Mouse (Mus musculus) mature B cell (primary cell): ENCODE measurements at regions not wholly inside any gene's neighbourhood (a gene's known extent, or its start where the extent isn't known, plus 50 kb on each side); places are given as distances from the start of the nearest gene placed in this dataset.

Experiments
- in situ Hi-C: fragments of 300-500 bp; cut with MboI; formaldehyde crosslinking; loops from 2 replicates; pipeline ENCODE4 v1.14.3; 2019

DNA sequence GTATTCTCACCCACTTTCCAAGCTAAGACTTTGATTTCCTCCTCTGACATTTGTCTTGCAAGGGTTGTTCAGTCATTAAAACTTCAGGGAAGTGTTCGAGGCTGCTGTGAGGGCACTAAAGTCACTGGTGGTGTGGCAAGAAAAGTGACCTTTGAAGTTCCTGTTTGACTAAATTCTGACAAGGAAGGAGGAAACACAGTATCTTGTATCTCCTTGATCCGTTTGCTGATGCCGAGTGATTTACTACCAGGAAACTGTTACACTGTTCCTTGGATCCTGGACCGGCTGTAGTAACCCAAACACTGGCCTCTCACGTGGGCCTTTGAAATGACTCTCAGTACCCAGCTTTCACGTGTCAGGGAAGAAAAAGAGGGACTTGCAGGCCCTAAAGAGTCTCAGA is 53.5 kb upstream of the Ralgapa2 start:
- in situ Hi-C loops: no loop called here

DNA sequence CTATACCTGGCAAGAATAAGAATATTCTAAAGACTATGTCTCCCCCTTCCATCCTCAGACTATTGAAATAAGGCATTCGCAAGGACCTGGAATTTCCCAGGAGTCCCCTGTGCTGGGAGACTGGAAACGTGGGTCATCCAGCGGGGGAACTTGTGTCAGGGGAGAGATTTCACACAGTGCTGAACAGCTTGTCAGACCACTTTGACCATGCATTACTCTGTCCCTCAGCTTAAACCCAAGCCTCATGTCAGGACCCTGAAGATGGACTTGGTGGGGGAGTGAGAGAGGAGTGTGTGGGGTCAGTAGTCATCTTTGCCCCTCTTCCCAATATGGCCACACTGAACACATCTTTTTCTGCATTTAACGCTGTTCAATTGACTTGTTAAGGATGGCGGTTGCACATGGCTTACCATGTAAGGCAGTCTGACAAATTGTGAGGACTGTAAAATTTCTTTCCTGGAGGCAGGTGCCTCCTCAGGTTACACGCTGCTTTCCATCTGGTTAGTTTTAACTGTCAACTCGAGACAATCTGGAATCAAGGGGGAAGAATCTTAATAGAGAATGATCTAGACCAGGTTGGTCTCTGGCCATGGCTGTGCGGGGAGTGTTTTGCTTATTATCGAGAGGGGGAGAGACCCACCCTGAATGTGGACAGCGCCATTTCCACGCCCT is 56.2 kb upstream of the Ralgapa2 start:
- in situ Hi-C loops: no loop called here

DNA sequence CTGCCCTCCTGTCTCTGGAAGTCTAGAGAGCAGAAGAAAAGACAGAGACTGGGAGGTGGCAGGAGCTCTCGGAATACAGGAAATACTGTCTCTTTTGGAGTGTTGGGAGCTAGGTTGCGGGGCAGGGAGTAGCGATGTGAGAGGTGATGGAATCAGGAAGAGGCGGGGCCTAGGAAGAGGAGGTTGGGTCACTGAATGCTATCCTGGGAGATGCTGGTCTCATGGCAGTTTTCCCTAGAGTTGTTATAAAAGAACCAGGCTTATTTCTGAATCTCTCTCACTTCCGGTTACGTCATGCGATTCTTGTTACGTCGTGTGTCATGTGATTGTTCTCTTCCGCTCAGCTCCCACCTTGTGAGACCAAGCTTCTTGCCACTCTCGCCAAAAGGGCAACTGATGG is 58.9 kb upstream of the Ralgapa2 start:
- in situ Hi-C loops: no loop called here

DNA sequence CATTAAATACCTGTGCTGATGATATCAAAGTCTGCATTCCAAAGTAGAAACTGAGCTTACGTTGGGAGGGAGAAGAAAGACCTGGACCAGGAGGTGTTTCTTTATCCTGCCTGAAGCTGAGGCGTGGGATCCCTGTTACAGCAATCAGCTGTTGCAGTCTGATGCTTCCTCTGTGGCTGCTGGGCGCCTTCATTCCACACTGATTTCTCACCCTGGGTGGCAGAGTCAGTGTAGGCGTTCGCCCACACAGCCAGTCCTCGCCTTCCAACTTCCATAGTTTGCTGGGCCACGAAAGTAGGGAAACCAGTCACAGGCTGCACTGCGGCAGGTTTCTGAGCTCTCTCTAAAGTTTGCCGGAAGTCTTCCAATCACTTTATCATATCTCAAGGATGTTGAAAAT is 59.7 kb upstream of the Ralgapa2 start:
- in situ Hi-C loops: no loop called here

DNA sequence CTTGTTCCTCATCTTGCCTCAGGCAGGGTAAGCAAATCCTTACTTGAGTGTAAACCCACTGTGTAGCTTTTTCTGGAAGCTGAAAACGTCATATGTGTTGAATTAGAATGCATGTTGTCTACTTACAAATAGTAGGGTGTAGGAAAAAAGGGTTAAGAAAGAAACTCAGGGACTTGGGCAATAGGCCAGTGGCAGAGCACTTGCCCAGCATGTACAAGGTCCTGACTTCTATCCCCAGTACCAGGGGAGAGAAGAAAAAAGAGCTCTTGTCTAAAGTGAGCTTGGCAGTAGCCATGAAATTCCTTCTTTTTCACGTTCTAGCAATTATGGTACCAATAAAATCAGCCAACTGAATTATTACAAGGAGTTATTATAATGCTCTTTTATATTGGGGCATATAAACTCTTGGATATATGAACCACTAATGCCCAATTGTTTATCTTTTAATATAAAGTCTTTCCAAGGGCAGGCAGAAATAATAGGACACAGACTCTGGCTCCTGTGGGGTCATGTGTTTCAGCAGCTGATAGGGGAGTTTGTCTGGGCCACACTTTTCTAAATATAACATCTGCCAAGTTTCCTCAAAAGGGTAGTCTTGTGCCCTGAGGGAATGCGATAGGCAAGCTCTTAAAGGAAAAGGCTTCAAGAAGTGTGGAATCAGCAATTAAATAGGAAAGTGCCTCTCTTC is 63.6 kb upstream of the Ralgapa2 start:
- in situ Hi-C loops: no loop called here

DNA sequence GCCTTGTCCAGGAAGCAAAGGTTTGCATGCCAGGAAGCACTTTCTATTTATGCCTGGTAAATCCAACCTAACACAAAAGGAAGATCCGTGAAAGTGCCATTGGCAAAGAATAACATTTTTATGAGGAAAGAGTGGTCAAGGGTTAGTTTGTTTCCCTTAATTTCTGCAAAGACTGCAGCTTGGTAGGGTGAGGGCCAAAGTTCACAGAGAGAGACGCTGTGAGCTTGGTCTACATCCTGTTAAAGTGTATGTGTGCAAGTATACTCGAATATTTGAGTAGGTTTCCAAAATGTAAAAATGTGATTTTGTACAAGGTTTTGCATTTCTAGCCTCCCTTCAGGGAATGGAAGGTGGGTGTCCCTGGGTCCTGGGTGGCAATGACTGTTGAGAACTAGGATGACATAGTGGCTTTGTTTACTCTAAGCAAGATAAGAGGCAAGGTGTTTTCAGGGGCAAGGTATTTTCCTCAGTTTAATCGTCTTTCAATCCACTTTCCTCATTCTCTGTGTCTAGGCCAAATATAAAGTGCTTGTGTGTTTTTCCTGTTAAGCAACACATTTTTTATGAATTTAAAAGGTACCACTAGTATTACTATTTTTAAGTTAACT is 64.3 kb upstream of the Ralgapa2 start:
- in situ Hi-C loops: no loop called here

DNA sequence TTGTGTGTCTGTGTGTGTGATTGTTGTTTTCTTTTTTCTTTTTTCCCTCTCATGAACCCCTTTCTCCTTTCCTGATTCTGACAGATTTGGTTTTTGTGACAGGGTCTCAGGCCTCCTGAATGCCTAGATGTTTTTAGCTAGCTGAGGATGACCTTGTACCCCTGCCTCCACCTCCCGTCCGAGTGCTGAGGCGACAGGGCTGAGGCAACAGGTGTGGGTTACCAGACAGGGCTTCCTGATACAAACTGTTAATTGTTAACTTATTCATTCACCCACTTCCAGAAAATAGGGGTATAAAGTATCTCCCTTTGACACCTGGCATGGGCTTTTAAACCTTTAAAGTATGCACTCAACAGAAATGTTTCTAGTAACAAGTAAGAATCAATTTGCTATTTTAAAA is 65.0 kb upstream of the Ralgapa2 start:
- in situ Hi-C loops: no loop called here

DNA sequence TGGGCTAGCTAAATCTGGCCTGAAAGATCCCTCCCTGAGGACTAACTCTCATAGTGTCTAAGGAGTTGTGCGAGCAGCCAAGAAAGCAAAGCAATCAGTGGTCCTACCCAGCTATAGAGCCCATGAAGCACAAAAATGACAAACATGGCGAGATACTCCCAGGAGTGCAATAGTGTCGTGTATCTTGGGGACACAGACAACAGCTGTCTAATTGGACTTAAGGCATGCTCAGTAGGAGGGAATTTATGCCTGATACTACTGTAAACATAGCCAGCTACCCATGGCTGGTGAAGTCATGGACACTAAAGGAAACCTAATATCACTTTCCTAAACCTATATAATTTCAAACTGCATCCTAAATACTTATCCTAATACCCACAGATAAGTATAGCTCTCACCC is 69.1 kb upstream of the Ralgapa2 start:
- in situ Hi-C loops: no loop called here

DNA sequence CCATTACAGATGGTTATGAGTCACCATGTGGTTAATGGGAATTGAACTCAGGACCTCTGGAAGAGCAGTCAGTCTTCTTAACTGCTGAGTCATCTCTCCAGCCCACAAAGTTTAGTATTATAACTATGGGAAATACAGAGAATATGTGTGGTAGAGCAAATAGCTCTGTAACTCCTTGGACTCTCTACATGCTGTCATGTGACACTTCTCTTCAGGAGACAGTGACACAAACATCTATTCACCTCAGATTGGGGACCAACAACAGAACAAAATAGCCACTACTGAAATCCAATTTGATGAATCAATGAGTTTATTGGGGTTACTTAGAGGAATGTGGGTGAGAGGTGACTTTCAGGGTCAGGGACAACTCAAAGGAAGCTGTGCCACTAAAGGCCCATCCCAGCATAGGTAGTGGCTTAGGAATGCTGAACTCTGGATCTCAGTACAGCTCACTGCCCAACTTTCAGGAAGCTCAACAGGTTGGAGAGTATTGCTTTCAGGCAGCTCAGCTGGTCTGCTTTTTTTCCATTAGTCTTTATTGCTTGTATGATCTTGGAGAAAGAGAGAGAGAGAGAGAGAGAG is 71.8 kb upstream of the Ralgapa2 start:
- in situ Hi-C loops: no loop called here

DNA sequence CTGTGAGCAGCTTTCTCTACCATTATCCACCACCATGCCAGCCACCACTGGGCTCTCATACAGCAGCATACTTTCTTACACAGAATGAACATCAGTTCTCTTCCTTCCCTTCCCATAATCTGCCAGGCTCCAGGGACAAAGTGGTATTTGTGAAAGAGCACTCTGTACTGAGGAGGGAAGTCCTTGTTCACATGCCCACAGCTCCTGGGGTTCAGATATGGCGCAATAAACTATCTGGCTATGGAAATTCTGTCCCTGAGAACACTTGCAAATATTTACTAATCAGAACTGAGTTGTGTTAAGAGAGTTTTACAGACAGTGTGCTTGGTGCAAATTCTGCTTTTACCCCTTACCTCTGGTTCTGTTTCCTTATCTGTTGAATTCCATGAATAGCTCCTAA is 74.2 kb upstream of the Ralgapa2 start:
- in situ Hi-C loops: no loop called here

DNA sequence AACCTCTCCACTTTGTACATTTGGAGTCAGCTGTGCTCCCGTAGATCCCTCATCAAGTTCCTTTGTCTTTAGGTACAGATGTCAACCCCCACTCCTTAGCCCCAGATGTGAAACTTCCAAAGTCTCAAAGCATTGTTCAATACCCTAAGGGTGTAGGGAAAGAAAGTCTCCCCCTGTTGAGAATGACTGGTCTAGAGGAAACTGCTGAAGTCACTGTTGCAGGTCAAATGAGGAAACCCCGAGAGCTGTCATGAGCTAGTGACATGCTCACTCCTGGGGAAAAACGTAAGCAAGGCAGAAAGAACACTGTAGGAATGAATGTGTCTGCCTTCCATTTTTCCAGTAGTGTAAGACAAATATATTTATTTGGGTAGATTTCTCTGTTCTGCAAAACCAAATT is 74.8 kb upstream of the Ralgapa2 start:
- in situ Hi-C loops: no loop called here

DNA sequence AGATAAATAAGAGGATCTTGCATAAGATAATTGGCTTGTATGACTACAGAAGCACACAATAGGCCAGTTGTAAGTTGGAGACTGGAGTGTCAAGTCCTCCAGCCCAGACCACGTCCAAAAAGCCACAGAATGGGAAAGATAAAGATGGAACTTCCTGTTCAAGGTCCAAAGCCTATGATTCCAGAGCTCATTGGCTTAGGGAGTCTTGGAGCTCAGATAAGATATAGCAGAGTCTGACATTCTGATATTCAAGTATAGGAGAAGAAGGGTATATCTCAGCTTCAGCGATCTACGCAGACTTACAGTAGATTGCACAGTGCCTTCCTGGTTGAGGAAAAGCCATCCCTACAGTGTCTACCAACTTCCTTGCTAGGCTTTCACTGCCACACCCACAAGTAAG is 77.7 kb upstream of the Ralgapa2 start:
- in situ Hi-C loops: no loop called here

DNA sequence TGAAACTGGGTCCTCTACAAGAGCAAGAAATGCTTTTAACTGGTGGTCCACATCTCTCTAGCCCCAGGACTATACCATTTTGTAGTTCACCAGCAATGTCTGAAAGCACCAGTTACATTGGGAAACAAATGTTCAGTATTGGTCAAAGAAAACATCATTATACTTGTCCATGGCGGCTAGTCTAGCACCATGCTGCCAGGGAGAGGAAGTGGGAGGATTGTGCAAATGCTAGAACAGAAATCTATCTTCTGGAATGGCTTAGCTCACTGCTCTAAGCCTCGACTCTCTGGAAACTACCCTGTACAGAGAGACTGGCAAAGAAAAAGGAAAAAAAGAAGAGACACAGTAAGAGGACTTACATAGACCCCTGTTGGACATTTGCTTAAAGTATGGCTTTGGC is 81.1 kb upstream of the Ralgapa2 start:
- in situ Hi-C loops: no loop called here

DNA sequence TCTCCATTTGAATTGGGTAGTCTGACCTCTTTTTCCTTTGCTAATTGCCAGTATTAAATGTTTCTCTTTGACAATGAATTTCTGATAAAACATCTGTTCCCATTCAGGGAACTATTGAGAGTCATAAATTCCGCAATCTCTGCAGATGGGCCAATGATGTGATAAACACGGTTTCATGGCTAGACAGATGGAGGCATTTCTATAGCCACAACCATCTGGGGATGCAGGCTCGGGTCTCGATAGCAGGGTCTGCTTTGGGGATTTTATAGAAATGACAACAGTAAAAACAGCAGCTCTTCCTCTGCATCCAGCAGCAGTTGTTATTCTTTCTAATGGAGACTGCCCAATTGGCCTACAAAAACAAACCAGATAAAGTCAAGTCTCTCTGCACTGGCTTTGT is 82.1 kb upstream of the Ralgapa2 start:
- in situ Hi-C loops: no loop called here

DNA sequence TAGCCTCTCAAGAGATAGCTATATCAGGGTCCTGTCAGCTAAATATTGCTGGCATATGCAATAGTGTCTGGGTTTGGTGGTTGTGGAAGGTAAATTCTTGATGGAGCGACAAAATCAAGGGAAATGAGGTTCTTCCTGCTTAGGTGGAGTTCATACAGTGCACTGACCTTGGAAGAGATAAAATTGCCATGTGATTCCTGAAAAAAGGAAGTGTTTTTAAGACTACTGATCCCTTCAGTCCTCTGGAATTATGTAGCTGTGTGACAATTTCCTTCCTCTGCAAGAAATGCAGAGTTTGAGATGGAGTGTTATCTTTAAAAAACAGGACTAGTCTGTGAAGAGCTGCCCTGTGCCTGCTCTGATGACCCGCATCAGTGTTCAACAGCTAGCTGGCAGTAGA is 83.5 kb upstream of the Ralgapa2 start:
- in situ Hi-C loops: no loop called here

DNA sequence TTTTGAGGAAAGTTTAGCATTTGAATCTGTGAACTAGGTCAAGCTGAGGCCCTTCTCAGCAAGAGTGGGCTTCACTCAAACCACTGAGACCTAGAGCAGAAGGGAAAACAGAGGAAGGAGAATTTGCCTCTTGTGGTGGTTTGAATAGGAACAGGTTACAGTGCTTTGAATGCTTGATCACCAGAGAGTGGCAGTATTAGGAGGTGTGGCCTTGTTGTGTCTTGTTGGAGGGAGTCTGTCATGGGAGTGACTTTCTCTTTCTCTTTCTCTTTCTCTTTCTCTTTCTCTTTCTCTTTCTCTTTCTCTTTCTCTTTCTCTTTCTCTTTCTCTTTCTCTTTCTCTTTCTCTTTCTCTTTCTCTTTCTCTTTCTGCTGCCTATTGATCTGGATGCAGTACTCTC is 94.0 kb upstream of the Ralgapa2 start:
- in situ Hi-C loops: loop anchor here (25.0 kb wide), 1 partner anchor 581 kb away; the partner anchor contains the start of gene Nkx2-2

DNA sequence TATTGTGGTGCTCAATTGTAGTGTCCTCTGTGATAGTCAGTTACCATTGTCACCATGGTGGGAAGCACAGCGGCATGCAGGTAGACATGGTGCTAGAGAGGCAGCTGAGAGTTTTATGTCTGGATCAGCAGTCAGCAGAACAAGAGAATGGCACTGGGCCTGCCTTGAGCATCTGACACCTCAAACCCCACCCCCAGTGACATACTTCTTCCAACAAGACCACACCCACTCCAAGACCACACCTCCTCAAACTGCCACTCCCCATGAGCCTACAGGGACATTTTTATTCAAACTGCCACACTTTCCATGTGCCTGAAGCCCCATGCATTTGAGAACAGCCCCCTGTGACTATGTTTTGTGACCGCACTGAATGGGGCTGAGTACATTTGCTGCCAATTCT is 98.8 kb upstream of the Ralgapa2 start:
- in situ Hi-C loops: loop anchor here (25.0 kb wide), 1 partner anchor 576 kb away; the partner anchor contains the start of gene Nkx2-2

DNA sequence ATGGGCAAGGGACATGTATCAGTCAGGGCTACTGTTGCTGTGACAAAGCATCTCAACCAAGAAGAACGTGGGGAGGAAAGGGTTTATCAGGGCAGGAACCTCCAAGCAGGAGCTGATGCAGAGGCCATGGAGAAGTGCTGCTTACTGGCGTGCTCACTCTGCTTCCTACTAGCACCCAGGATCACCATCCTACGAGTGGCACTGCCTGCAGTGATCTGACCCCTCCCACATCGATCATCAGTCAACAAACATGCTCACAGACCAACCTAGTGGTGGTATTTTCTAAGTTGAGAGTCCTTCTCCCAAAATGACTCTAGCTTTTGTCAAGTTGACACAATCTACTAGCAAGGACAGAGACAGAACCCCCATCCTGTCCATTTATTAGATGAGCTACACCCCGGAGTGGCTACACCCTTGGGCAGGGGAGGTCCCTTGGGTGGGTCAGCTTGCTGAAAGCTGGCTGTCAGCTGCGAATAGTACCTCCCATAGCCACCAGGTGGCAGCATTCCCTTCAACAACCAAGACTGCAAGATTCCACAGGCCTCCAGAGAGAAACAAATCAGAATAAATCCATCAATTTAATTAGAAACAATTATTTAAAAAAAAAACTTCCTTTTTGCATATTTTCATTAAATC is 99.9 kb upstream of the Ralgapa2 start:
- in situ Hi-C loops: loop anchor here (25.0 kb wide), 1 partner anchor 575 kb away; the partner anchor contains the start of gene Nkx2-2

DNA sequence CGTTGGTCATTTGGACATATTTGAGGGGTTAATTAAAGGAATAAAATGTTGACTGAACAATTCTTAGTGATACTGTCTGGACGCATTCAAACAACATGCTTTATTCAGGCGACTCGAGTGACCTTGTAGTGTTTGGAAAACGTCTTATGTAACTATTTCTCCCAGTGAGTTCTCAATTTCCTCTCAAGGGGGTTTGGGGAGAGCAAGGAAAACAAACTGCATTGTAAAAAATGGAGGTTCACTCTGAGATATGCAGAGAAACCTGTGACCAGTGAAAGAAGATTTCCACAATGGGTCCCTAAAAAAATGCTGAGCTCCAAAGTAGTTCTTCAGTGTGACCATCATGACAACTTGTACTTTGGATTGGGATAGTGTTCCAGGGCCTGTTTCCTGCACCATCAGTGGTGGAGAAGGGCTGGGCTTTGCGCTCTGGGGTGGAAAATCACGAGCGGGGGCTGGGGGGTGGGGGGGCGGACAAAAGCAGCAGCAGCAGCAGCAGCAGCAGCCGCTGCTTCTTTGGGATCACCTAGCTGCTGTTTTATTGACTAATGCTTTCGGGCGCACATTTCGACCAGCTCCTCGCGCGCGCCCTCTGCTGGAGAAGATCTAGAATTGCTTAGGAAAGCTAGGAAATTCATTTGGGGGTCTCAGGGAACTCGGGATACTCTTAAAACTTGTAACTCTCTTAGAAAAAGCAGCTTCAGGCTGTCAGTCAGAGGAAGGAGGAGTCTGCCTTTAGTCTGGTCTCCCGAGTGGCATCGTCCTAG is 100.6 kb upstream of the Ralgapa2 start:
- in situ Hi-C loops: loop anchor here (25.0 kb wide), 1 partner anchor 575 kb away; the partner anchor contains the start of gene Nkx2-2

DNA sequence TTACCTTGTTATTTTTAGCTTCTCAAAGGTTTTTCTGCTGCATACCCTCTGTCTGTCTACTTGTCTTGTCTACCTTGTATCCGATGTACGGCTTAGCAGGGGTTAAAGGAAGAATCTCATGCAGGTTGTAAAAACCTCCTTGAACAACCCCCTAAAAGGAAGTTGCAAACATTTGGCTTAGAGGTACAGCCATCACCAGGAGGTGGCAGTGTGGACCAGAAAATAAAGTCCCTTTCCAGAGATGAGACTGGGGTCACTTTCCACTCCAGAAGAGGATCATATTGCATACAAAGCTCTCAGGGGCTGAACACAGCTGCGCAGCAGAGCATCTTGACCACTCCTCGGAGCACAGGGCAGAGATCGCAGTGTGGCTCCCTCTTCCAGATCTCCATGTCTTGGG is 109.0 kb upstream of the Ralgapa2 start:
- in situ Hi-C loops: loop anchor here (25.0 kb wide), 1 partner anchor 566 kb away; the partner anchor contains the start of gene Nkx2-2

DNA sequence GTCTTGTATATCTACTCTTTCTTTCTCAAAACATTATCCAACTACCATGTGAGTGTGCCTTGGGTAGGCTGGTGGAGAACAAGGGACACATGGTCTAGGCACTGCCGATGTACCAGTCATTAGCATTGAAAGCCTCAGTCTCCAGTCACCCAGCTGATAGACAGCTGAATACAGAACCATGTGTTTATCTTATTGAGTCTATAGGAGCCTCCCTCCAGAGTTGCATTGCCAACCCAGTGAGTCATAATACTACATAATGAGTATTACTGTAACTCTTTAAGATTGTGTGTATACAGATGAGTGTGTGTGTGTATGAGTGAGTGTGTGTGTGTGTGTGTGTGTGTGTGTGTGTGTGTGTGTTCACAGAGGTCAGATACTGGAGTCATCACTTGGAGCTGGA is 110.9 kb upstream of the Ralgapa2 start:
- in situ Hi-C loops: loop anchor here (25.0 kb wide), 1 partner anchor 564 kb away; the partner anchor contains the start of gene Nkx2-2
